Mouse (Mus musculus): Measurements from ENCODE around the gene Rnf145. TPM values are rescaled to one million over a fixed set of nuclear protein-coding genes. Genes with fewer than 3 reads are reported as not detected.
"Not testable (repeated sequence)": the region's sequence is repeated elsewhere in the genome, so short reads cannot be mapped to it uniquely, and the experiment has no call there.

Gene Rnf145
- polyA plus RNA-seq, 1 experiment from 2014 or later: 126 TPM

GRCm38 (mm10) chr11:44560396-44560795 lies 41.6 kb downstream of the Rnf145 start:
- WGBS: 95% methylated on average over 8 of the region's 8 CpGs
- Histone ChIP-seq H3K4me1 (replicated peaks) (no peaks in the 10 kb centered on the region), H3K36me3 (peaks cover 89% of the 10 kb centered on the region)

GRCm38 (mm10) chr11:44561476-44562015 lies 42.8 kb downstream of the Rnf145 start:
- Histone ChIP-seq H3K4me3 (no peak overlapping the region), H3K27ac (replicated peaks) (no peak overlapping the region), H3K36me3 (peaks cover 96% of the 10 kb centered on the region), H3K4me1 (replicated peaks) (no peaks in the 10 kb centered on the region), H3K27me3 (no peaks in the 10 kb centered on the region), H3K9me3 (no peaks in the 10 kb centered on the region), H3K4me2 (no peak overlapping the region), H3K9ac (no peak overlapping the region)
- no peak for ATAC-seq (ENCODE audit: low read depth)
- WGBS: 75% methylated on average over 21 of the region's 21 CpGs

More at GRCm38 (mm10) chr11:44560396-44560795, 41.6 kb downstream of the Rnf145 start:
- no peaks in the 10 kb centered on the region for H3K9me3 ChIP-seq
- H3K27me3 ChIP-seq: no peaks in the 10 kb centered on the region
- no peak overlapping the region for H3K4me2 ChIP-seq
- H3K9ac ChIP-seq: no peak overlapping the region
- H3K27ac ChIP-seq (replicated peaks): no peak overlapping the region
- H3K4me3 ChIP-seq: no peak overlapping the region
- no peak for ATAC-seq (ENCODE audit: low read depth)

GRCm38 (mm10) chr11:44562389-44563135 lies 43.8 kb downstream of the Rnf145 start:
- H3K4me2 ChIP-seq: no peak overlapping the region
- no peaks in the 10 kb centered on the region for H3K9me3 ChIP-seq
- 85% methylated on average over 12 of the region's 12 CpGs for WGBS
- H3K27ac ChIP-seq (replicated peaks): no peak overlapping the region
- no peak for ATAC-seq (ENCODE audit: low read depth)
- peaks cover 96% of the 10 kb centered on the region for H3K36me3 ChIP-seq
- H3K4me1 ChIP-seq (replicated peaks): no peaks in the 10 kb centered on the region
- no peaks in the 10 kb centered on the region for H3K27me3 ChIP-seq
- no peak overlapping the region for H3K9ac ChIP-seq
- H3K4me3 ChIP-seq: no peak overlapping the region

GRCm38 (mm10) chr11:44564245-44564864 lies 45.6 kb downstream of the Rnf145 start:
- H3K9ac ChIP-seq: no peak overlapping the region
- H3K4me2 ChIP-seq: no peak overlapping the region
- no peaks in the 10 kb centered on the region for H3K9me3 ChIP-seq
- H3K27me3 ChIP-seq: no peaks in the 10 kb centered on the region
- H3K4me1 ChIP-seq (replicated peaks): no peaks in the 10 kb centered on the region
- H3K4me3 ChIP-seq: no peak overlapping the region
- ATAC-seq (ENCODE audit: low read depth): no peak
- H3K27ac ChIP-seq (replicated peaks): no peak overlapping the region
- 93% methylated on average over 12 of the region's 12 CpGs for WGBS
- H3K36me3 ChIP-seq: peaks cover 84% of the 10 kb centered on the region

- Histone ChIP-seq H3K4me3 (no peak overlapping the region), H3K4me1 (replicated peaks) (no peaks in the 10 kb centered on the region), H3K9me3 (no peaks in the 10 kb centered on the region), H3K27ac (replicated peaks) (no peak overlapping the region), H3K4me2 (no peak overlapping the region), H3K36me3 (peaks cover 84% of the 10 kb centered on the region), H3K27me3 (no peaks in the 10 kb centered on the region), H3K9ac (no peak overlapping the region)
- ATAC-seq (ENCODE audit: low read depth): no peak
These were observed 46.2 kb downstream of the Rnf145 start for GRCm38 (mm10) chr11:44564940-44565339.

- H3K36me3 ChIP-seq: peaks cover 37% of the 10 kb centered on the region
- not testable (repeated sequence) for H3K9ac ChIP-seq; H3K4me2 ChIP-seq; H3K4me3 ChIP-seq; ATAC-seq (ENCODE audit: low read depth); H3K27ac ChIP-seq (replicated peaks); H3K4me1 ChIP-seq (replicated peaks); H3K9me3 ChIP-seq; H3K27me3 ChIP-seq
- 98% methylated on average over 4 of the region's 4 CpGs for WGBS
These were observed 51.6 kb downstream of the Rnf145 start for GRCm38 (mm10) chr11:44570336-44570735.

GRCm38 (mm10) chr11:44572781-44573180 lies 54.0 kb downstream of the Rnf145 start:
- H3K4me1 ChIP-seq (replicated peaks): no peaks in the 10 kb centered on the region
- no peaks in the 10 kb centered on the region for H3K27me3 ChIP-seq
- no peak overlapping the region for H3K27ac ChIP-seq (replicated peaks)
- H3K4me2 ChIP-seq: no peak overlapping the region
- H3K4me3 ChIP-seq: no peak overlapping the region
- ATAC-seq (ENCODE audit: low read depth): no peak
- WGBS: 87% methylated on average over 5 of the region's 5 CpGs
- no peaks in the 10 kb centered on the region for H3K9me3 ChIP-seq
- H3K9ac ChIP-seq: no peak overlapping the region
- H3K36me3 ChIP-seq: peaks cover 13% of the 10 kb centered on the region

GRCm38 (mm10) chr11:44573396-44573795 lies 54.6 kb downstream of the Rnf145 start:
- Histone ChIP-seq H3K27ac (replicated peaks) (no peak overlapping the region), H3K4me3 (no peak overlapping the region), H3K9ac (no peak overlapping the region), H3K36me3 (peaks cover 12% of the 10 kb centered on the region; the same call in 1 of the 2 replicates), H3K27me3 (no peaks in the 10 kb centered on the region), H3K4me1 (replicated peaks) (no peaks in the 10 kb centered on the region), H3K4me2 (no peak overlapping the region), H3K9me3 (no peaks in the 10 kb centered on the region)
- WGBS: 84% methylated on average over 3 of the region's 3 CpGs
- ATAC-seq (ENCODE audit: low read depth): no peak

GRCm38 (mm10) chr11:44574391-44574790 lies 55.6 kb downstream of the Rnf145 start:
- H3K9me3 ChIP-seq: no peaks in the 10 kb centered on the region
- no peak overlapping the region for H3K9ac ChIP-seq
- no peak for ATAC-seq (ENCODE audit: low read depth)
- no peaks in the 10 kb centered on the region for H3K4me1 ChIP-seq (replicated peaks)
- H3K36me3 ChIP-seq: peaks cover 9% of the 10 kb centered on the region; the same call in 1 of the 2 replicates
- no peak overlapping the region for H3K4me2 ChIP-seq
- no peak overlapping the region for H3K27ac ChIP-seq (replicated peaks)
- WGBS: 93% methylated on average over 8 of the region's 8 CpGs
- no peak overlapping the region for H3K4me3 ChIP-seq
- H3K27me3 ChIP-seq: no peaks in the 10 kb centered on the region

- no peak overlapping the region for H3K4me3 ChIP-seq
- no peaks in the 10 kb centered on the region for H3K9me3 ChIP-seq
- H3K27me3 ChIP-seq: no peaks in the 10 kb centered on the region
- no peak overlapping the region for H3K27ac ChIP-seq (replicated peaks)
- ATAC-seq (ENCODE audit: low read depth): no peak
- H3K36me3 ChIP-seq: peaks cover 4% of the 10 kb centered on the region; the same call in 1 of the 2 replicates
- H3K4me1 ChIP-seq (replicated peaks): no peaks in the 10 kb centered on the region
- 95% methylated on average over 5 of the region's 5 CpGs for WGBS
- H3K9ac ChIP-seq: no peak overlapping the region
- no peak overlapping the region for H3K4me2 ChIP-seq
These were observed 56.1 kb downstream of the Rnf145 start for GRCm38 (mm10) chr11:44574820-44575219.

- ATAC-seq (ENCODE audit: low read depth): no peak
- H3K36me3 ChIP-seq: no peaks in the 10 kb centered on the region
- WGBS: 80% methylated on average over 9 of the region's 9 CpGs
- H3K9ac ChIP-seq: no peak overlapping the region
- no peaks in the 10 kb centered on the region for H3K9me3 ChIP-seq
- H3K27ac ChIP-seq (replicated peaks): no peak overlapping the region
- H3K27me3 ChIP-seq: no peaks in the 10 kb centered on the region
- H3K4me1 ChIP-seq (replicated peaks): no peaks in the 10 kb centered on the region
- H3K4me3 ChIP-seq: no peak overlapping the region
- no peak overlapping the region for H3K4me2 ChIP-seq
These were observed 59.1 kb downstream of the Rnf145 start for GRCm38 (mm10) chr11:44577911-44578310.

- peaks cover 1% of the 10 kb centered on the region; the same call in 1 of the 2 replicates for H3K4me1 ChIP-seq (replicated peaks)
- H3K9me3 ChIP-seq: no peaks in the 10 kb centered on the region
- 33% methylated on average over 11 of the region's 11 CpGs for WGBS
- no peak overlapping the region for H3K4me2 ChIP-seq
- no peak for ATAC-seq (ENCODE audit: low read depth)
- H3K36me3 ChIP-seq: no peaks in the 10 kb centered on the region
- H3K27ac ChIP-seq (replicated peaks): no peak overlapping the region
- no peak overlapping the region for H3K9ac ChIP-seq
- no peak overlapping the region for H3K4me3 ChIP-seq
- H3K27me3 ChIP-seq: no peaks in the 10 kb centered on the region
These were observed 62.5 kb downstream of the Rnf145 start for GRCm38 (mm10) chr11:44581277-44581683.
